Mouse (Mus musculus) liver, embryonic 15.5 days (tissue): ENCODE data around the gene B4galnt2. TPM values are rescaled to one million over a fixed set of nuclear protein-coding genes. Genes with fewer than 3 reads are reported as not detected.

Source experiments
- ATAC-seq: fragments of 200-750 bp; cut with Nextera tagmentation; 2 replicates; pipeline ENCODE4 v1.8.0; 2017; ENCODE audit warnings: moderate number of reproducible peaks, mild to moderate bottlenecking, moderate library complexity; ENCODE audit not compliant: insufficient read depth
- H3K27ac ChIP-seq: fragments of 300-500 bp; sonication (generic); replicated peaks from 2 replicates; pipeline ENCODE4 v1.5.1; 2015; ENCODE audit warnings: mild to moderate bottlenecking, inconsistent platforms
- H3K27me3 ChIP-seq: fragments of 300-500 bp; sonication (generic); 2 replicates; pipeline ENCODE4 v1.6.1; 2015; ENCODE audit warnings: mild to moderate bottlenecking, inconsistent platforms
- H3K36me3 ChIP-seq: fragments of 300-500 bp; sonication (generic); replicated peaks from 2 replicates; pipeline ENCODE4 v1.6.1; 2015; ENCODE audit warnings: moderate library complexity, mild to moderate bottlenecking, inconsistent platforms
- H3K4me1 ChIP-seq: fragments of 300-500 bp; sonication (generic); replicated peaks from 2 replicates; pipeline ENCODE4 v1.6.1; 2015; ENCODE audit warnings: inconsistent platforms
- H3K4me2 ChIP-seq: fragments of 300-500 bp; sonication (generic); 2 replicates; pipeline ENCODE4 v1.6.1; 2015; ENCODE audit warnings: moderate library complexity, mild to moderate bottlenecking, inconsistent platforms
- H3K4me3 ChIP-seq: fragments of 300-500 bp; sonication (generic); replicated peaks from 2 replicates; pipeline ENCODE4 v1.5.1; 2015; ENCODE audit warnings: mild to moderate bottlenecking, inconsistent platforms
- H3K9ac ChIP-seq: fragments of 300-500 bp; sonication (generic); 2 replicates; pipeline ENCODE4 v1.6.1; 2015; ENCODE audit warnings: moderate library complexity, mild to moderate bottlenecking, inconsistent platforms
- H3K9me3 ChIP-seq: fragments of 300-500 bp; sonication (generic); replicated peaks from 2 replicates; pipeline ENCODE4 v1.6.1; 2016; ENCODE audit warnings: inconsistent platforms
- WGBS: fragments of 180-500 bp; shearing (Covaris S2); methylation state at CpG from one replicate; pipeline ENCODE4 v1.1.7; 2015; ENCODE audit warnings: mixed read lengths; ENCODE audit not compliant: insufficient replicate concordance; 5-methylcytosine and 5-hydroxymethylcytosine counted together
- microRNA-seq: library from miRNA; unstranded; fragments of <30 nt; microRNA quantifications from one replicate; pipeline ENCODE4, GENCODE M21; 2016
- polyA plus RNA-seq: library from polyadenylated mRNA; unstranded; fragments of >200 nt; fragmentation: Nextera tagmentation; extraction: Ambion mirVana; gene quantifications from 2 replicates; pipeline ENCODE4 v1.2.1, GENCODE M21; 2015

B4galnt2 gene
- polyA plus RNA-seq, 1 experiment from 2014 or later: 0.20 TPM

GRCm38 (mm10) chr11:95826317-95827167 is 88.1 kb downstream of the B4galnt2 start:
- Histone ChIP-seq H3K4me1 (peaks cover 86% of the 10 kb centered on the region), H3K4me2 (peak overlapping the region; percentile 98), H3K27ac (peak overlapping the region; percentile 84)

GRCm38 (mm10) chr11:95825625-95826024 is 89.1 kb downstream of the B4galnt2 start:
- peak overlapping the region; percentile 98 for H3K4me2 ChIP-seq
- peak overlapping the region; percentile 84 for H3K27ac ChIP-seq
- peaks cover 47% of the 10 kb centered on the region for H3K27me3 ChIP-seq
- ATAC-seq: no peak
- no peaks in the 10 kb centered on the region for H3K9me3 ChIP-seq
- 55% methylated on average over 3 of the region's 3 CpGs for WGBS
- H3K36me3 ChIP-seq: peaks cover 6% of the 10 kb centered on the region
- peak overlapping the region; percentile 91 for H3K9ac ChIP-seq
- H3K4me1 ChIP-seq: peaks cover 77% of the 10 kb centered on the region
- H3K4me3 ChIP-seq: peak overlapping the region; percentile 76

More at GRCm38 (mm10) chr11:95826317-95827167, 88.1 kb downstream of the B4galnt2 start:
- H3K9me3 ChIP-seq: no peaks in the 10 kb centered on the region
- peaks cover 56% of the 10 kb centered on the region for H3K27me3 ChIP-seq
- no peak for ATAC-seq
- H3K9ac ChIP-seq: peak overlapping the region; percentile 45
- peaks cover 15% of the 10 kb centered on the region for H3K36me3 ChIP-seq
- peak overlapping the region; percentile 76 for H3K4me3 ChIP-seq
- WGBS: 35% methylated on average over 6 of the region's 6 CpGs

- Histone ChIP-seq H3K27ac (peak overlapping the region; percentile 84), H3K4me1 (peaks cover 70% of the 10 kb centered on the region), H3K9me3 (no peaks in the 10 kb centered on the region), H3K9ac (peak overlapping the region; percentile 91), H3K4me2 (peak overlapping the region; percentile 98), H3K27me3 (peaks cover 39% of the 10 kb centered on the region), H3K4me3 (peak overlapping the region; percentile 76), H3K36me3 (no peaks in the 10 kb centered on the region)
- ATAC-seq: peak; percentile 4; the same call in 1 of the 2 replicates
- 5% methylated on average over 11 of the region's 11 CpGs for WGBS
Measured at GRCm38 (mm10) chr11:95824877-95825243, 89.8 kb downstream of the B4galnt2 start.

- peak within 1 kb of the TSS; percentile 98 for H3K4me2 ChIP-seq
- under 1% methylated on average over 78 of the region's 78 CpGs for WGBS
- H3K9ac ChIP-seq: peak within 1 kb of the TSS; percentile 91
- peak within 1 kb of the TSS; percentile 76 for H3K4me3 ChIP-seq
- no peaks in the 10 kb centered on the region for H3K9me3 ChIP-seq
- H3K27ac ChIP-seq: peak within 1 kb of the TSS; percentile 84
- peak; percentile 92 for ATAC-seq
- peaks cover 66% of the 10 kb centered on the region for H3K4me1 ChIP-seq
- peaks cover 33% of the 10 kb centered on the region for H3K27me3 ChIP-seq
- no peaks in the 10 kb centered on the region for H3K36me3 ChIP-seq
Measured at GRCm38 (mm10) chr11:95824071-95824876, 90.4 kb downstream of the B4galnt2 start, which contains the start of gene Phospho1. Gene Phospho1 (plus strand): TSS chr11:95824499.

GRCm38 (mm10) chr11:95822437-95822836 is 92.3 kb downstream of the B4galnt2 start:
- Histone ChIP-seq H3K9me3 (no peaks in the 10 kb centered on the region), H3K9ac (no peak overlapping the region), H3K4me1 (peaks cover 48% of the 10 kb centered on the region), H3K4me3 (no peak overlapping the region), H3K27ac (no peak overlapping the region), H3K27me3 (peaks cover 16% of the 10 kb centered on the region), H3K4me2 (no peak overlapping the region), H3K36me3 (no peaks in the 10 kb centered on the region)
- ATAC-seq: no peak
- WGBS: 83% methylated on average over 4 of the region's 4 CpGs

- 82% methylated on average over 3 of the region's 3 CpGs for WGBS
- H3K9ac ChIP-seq: no peak overlapping the region
- H3K4me1 ChIP-seq: peaks cover 39% of the 10 kb centered on the region
- H3K4me2 ChIP-seq: no peak overlapping the region
- ATAC-seq: no peak
- H3K27me3 ChIP-seq: peaks cover 15% of the 10 kb centered on the region
- no peak overlapping the region for H3K4me3 ChIP-seq
- H3K27ac ChIP-seq: 0 out of 2 replicates have a peak overlapping the region, but pooled peaks have one; percentile 48
- H3K36me3 ChIP-seq: no peaks in the 10 kb centered on the region
- no peaks in the 10 kb centered on the region for H3K9me3 ChIP-seq
Measured at GRCm38 (mm10) chr11:95821511-95821910, 93.2 kb downstream of the B4galnt2 start.

- Histone ChIP-seq H3K4me3 (no peak overlapping the region), H3K27ac (no peak overlapping the region), H3K9me3 (no peaks in the 10 kb centered on the region), H3K4me2 (no peak overlapping the region), H3K4me1 (peaks cover 19% of the 10 kb centered on the region), H3K27me3 (no peaks in the 10 kb centered on the region), H3K36me3 (no peaks in the 10 kb centered on the region), H3K9ac (no peak overlapping the region)
- WGBS: 87% methylated on average over 8 of the region's 8 CpGs
- no peak for ATAC-seq
Measured at GRCm38 (mm10) chr11:95819138-95819537, 95.6 kb downstream of the B4galnt2 start.

Small RNAs within 50 kb of the gene (microRNA-seq; reads per million reads assigned to microRNA genes)
- gene Mir3063: 0.76 reads per million

Other genes with a start within 250 kb of the B4galnt2 start
- 113 and 129 TPM in 2 replicates for gene Phb, start 247.9 kb downstream of the B4galnt2 start, polyA plus RNA-seq
- 5.5 and 6.2 TPM in 2 replicates for gene Zfp652, start 202.2 kb downstream of the B4galnt2 start, polyA plus RNA-seq
- 0.28 and 0.29 TPM in 2 replicates for gene B130006D01Rik, start 191.3 kb downstream of the B4galnt2 start, polyA plus RNA-seq
- 6.4 and 7.1 TPM in 2 replicates for gene Phospho1, start 90.4 kb downstream of the B4galnt2 start, polyA plus RNA-seq
- 20.1 and 22.1 TPM in 2 replicates for gene Gngt2, start 77.7 kb downstream of the B4galnt2 start, polyA plus RNA-seq
- gene Abi3, start 72.4 kb downstream of the B4galnt2 start, polyA plus RNA-seq: 6.9 and 7.0 TPM in 2 replicates
- 11.9 and 12.9 TPM in 2 replicates for gene Igf2bp1, start 91.0 kb upstream of the B4galnt2 start, polyA plus RNA-seq
- not detected in 2 replicates for gene Gip, start 109.7 kb upstream of the B4galnt2 start, polyA plus RNA-seq
- 61.1 and 64.2 TPM in 2 replicates for gene Snf8, start 120.0 kb upstream of the B4galnt2 start, polyA plus RNA-seq
- 14.4 and 16.5 TPM in 2 replicates for gene Ube2z, start 150.5 kb upstream of the B4galnt2 start, polyA plus RNA-seq
- 466 and 500 TPM in 2 replicates for gene Atp5g1, start 160.8 kb upstream of the B4galnt2 start, polyA plus RNA-seq
- not detected in 2 replicates for gene Calcoco2, start 197.1 kb upstream of the B4galnt2 start, polyA plus RNA-seq
- gene Ttll6, start 218.9 kb upstream of the B4galnt2 start, polyA plus RNA-seq: not detected in 2 replicates